Mouse (Mus musculus) cerebellum, adult (tissue): ENCODE data around the gene Gypa.

Source experiments
- ATAC-seq: cut with Nextera tagmentation; 2 replicates; pipeline ENCODE4 v1.9.2; 2017; ENCODE audit warnings: mild to moderate bottlenecking, moderate library complexity, mixed read lengths; ENCODE audit not compliant: insufficient number of reproducible peaks, low FRiP score, low TSS enrichment

Gene Gypa

DNA sequence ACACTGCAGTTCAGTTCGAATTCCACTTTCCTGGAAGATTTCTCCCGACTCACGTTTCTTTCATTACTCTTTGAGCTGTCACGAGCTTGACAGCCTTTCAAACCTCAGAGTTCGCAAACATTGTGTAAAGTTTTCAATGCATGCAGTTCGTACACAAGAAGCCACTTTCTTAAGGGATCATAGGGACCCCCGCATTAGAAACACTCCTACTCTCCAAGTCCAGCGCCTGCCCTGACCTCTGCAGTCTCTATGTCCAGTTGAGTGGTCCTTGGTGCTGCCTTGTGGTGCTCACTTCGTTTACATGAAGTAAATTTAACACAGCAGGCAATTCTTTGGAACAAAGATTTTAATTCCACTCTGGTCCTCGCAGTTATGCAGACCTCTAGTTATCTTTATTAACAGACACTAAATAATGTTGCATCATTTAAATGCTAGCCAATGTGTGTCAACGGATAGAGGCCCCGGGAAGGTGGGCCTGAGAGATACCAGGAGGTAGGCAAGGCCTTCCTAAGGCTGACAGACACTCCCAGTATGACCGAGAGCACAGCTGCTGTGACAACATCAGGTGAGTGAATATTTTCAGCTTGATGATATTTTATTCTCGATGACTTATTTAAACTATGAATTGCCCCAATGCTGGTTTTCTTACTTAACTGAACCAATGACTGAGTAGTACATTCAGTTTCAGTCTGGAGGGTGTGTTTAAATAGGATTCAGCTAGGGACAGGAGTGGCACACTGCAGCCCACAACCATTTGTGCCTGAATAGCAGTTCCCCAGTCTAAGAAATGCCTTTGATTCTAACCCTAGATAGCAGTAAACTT is at the start of gene Gypa:
Gene Gypa (plus strand): TSS at position 259 of the 823 bp plus-strand sequence.
- ATAC-seq = no peak

DNA sequence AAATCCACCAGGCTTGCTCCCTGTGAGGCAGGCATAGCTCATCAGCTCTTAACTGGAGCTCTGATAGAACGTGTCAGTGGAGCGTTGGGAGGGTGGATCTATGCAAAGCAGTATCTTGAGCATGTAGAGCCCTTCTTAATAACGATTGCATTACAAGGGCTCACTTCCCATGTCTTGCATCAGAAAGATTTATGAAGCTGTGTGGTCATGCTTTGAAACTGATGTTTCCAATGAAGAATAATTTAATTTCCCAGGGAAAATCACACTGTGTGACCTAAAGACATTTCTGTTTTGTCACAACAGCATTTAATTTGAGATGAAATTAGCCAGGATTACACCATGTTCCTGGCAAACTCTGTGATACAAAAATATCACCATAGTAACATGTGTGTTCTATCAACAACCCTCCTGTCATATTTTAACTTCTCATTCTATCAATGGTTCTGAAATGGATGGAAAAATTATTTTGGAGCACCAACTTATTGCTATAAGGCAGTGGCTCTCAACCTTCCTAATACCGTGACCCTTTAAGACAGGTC is 49.0 kb upstream of the Gypa start:
- no peak for ATAC-seq

DNA sequence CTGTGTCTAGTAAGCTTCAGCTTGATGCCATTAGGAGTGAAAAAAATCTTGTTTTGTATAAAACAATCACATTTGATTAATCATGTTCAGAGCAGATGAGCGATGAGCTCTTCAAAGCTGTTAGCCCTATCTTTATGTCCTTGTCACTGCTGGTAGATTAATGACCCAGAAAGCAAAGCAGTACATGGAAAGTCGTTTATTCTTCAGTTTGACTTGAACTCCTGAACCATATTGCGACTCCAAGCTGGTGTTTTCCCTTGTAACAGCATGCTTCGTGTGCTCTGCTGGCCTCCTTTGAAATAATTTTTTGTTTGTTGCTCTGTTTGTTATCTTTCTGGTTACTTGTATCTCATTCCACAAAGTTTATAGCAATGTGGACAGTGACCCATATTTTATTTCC is 46.4 kb upstream of the Gypa start:
- no peak for ATAC-seq

DNA sequence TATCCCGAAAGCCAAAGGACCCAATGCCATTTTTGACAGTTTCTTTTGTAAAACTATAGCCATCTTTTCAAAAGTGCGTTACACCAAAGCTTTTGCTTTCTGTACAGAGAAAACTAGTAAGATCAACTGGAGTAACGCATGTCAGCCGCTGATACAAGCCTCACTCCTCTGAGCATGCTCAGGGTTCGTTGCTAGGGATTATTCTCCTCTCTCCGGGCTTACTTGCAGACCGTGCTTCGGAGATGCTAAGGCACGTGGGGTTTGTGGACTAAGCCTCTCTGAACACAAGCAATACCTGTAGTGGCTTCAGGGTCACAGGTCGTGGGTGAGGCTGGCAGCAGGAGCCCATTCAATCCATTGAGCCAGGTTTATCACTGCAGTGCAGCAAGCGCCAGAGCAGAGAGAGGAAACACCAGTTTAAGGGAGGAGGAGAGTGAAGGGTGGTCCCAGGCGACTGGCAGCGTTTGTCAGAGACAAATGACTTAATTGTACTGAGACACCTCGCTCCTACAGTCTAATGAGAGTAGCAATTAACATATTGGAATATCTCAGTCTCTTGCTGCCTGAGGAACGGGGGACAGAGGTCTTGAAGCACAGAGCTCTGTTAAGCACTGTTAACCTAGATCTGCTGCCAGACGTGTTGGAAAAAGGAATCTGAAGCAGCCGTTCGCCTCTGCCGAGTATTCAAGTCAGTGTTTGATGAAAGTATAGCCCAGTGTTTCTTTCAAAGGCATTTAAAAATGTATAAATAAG is 41.5 kb upstream of the Gypa start:
- ATAC-seq = no peak

DNA sequence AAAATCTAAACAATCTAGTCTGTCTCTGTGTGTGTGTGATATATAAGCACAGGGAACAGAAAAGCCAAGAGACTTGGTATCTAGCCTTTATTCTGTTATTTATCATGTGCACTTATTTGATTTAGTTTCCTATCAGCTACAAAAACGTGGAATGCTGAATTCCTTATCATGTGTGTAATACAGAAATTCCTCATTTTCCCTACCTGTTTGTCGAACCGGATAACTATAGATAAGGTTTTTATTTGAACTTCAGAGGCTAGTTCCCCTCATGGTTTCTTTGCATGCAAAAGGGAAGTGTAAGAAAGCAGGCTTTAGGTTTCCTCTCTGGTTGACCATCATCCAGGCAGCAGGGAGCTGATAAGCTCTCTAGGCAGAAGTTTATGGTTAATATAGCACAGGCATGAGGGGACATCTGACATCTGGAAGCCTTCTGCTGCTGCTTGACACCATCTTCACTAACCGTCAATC is 30.1 kb upstream of the Gypa start:
- no peak for ATAC-seq

DNA sequence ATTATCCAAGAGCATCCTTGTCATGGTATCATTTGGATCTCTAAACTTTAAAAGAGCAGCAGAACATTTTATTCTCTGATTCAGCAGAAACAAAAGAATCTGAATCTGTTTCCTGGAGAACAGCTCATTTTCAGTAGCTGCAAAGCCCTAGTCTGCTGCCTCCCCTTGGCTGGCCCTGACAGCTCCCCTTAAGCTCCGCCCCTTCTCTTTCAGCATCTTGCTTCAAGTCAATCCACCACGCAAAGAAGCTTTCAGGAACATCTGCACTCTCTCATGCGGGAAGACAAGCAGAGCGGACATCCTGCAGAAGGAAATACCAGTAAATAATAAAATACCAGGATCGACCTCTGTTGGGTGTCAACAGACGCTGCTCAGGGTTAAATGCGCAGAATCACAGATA is 18.6 kb upstream of the Gypa start:
- ATAC-seq = no peak

DNA sequence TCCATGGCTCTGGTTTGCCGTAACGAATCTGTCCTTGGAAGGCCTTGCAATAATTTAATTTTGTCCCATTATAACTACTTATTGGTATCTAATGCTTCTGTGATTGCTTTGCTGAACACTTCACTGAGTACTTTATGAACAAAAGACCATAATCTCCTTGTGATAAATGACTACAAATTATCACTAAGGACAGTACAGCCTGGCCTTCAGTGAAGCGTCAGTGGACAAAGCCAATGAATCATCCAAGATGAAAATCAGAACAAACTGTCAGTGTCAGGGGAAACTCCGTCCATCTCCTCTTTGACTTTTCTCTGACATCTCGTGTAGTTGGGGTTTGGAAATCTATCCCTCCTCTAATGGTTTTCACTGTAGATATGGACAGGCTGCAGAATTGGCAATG is 15.4 kb upstream of the Gypa start:
- no peak for ATAC-seq

DNA sequence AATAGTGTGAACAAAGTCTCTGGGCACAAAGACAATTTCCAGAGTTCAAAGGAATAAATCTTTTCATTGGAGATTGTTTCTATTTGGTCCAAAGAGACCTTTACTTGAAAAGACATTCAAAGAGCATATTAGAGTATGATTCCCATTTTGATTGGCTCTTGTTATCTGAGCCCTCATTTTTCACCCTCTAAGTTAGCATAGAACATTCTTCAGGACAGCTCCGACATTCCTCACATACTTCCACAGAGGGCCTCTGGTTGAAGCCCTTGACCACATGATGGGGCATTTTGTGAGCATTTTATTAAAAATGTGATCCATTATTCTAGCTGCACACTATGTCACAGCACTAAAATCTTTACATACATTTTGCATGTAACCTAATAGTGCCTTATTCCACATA is 14.5 kb upstream of the Gypa start:
- no peak for ATAC-seq

DNA sequence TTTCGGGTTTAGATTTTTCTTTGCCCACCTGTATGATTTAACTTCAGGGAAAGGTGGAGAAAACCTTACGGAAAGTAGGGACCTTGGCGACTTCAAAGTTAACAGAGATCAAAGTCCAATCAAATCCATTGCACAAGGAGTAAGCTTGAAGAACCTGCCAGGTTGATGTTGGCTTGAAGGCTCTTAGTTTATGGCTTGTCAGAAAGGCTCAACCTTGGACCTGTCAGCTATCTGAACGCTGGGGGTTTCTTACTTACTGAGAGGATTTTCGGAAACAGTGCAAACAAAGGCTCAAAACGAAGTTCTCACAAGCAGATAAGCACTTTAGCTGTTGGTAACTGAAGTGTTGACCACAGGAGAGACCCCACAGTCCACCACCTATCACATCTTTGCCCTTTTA is 11.4 kb upstream of the Gypa start:
- no peak for ATAC-seq

DNA sequence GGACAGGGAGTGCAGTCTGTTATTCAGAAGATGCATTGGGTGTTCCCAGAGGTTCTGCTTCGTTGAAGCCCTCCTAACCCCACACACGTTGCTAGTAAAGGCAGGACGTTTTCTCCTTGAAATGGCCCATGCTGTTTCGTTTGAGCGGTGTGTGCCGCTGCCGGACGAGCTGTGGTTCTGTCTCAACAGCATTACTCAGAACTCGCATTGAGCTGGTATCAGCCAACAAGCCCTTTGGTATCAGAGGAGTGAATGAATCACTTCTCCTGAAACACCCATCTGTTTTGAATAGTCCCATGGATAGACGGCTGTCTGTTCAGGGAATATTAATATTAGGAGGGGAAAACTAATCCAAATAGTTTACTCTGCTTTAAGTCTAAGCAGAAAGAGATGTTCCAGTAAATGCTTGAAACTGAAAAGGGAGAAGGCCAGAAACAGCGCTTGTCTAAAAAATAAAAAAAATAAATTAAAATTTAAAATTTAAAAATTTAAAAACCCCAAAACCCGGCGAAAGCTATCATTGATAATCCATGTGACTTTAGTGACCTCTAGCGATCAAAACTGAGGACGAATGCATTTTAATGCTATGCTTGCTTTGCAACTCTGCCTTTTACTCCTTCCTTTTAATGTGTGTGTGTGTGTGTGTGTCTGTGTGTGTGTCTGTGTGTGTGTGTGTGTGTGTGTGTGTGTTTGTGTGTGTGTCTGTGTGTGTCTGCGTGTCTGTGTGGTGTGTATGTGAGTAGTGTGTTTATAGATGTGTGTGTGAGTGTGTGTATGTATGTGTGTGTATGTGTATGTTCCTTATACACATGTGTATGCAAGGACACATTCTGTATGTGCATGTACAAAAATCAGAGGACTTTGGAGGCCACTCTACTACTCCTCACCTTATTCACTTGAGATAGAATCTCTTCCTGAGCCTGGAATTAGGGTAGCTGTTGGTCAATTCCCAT is 10.5 kb upstream of the Gypa start:
- ATAC-seq = no peak

DNA sequence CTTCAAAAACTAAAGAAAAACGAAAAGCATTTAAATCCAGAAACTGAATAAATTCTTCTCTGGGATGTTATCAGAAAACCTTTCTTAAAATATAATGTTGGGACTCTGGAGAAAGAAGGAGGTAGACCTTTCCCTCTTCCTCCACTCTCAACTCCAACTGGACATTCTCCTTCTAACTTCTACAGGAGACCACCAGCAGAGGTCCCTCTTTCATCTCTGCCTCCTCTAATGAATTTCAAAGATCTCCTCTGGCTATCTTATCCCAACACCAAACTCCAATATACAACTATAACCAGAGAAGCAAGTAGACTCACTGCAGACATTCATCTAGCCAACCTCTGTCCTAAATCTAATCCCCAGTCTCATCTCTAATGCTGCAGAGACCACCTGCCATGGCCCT is 2.0 kb upstream of the Gypa start:
- no peak for ATAC-seq

DNA sequence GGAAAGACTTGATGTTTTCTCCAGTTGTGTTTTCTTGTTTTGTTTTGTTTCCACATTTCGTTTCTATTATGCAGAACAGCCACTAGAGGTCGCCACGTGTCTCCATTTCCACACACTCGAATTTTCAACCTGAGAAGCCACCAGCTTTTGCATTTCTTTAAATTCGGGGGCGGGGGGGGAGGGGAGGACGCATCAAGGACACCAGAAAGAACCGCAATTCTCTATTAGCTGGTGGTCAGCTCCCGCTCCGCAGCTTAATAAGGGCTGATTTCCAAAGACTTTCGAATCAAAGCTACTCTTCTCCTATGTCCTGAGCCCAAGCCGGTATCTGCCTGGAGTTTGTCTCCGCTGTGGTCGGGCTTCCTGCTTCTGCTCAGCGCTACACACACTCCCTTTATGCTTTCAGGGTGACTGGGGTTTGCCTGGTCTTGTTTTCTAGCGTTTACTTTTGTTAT is 567 bp upstream of the Gypa start:
- peak; percentile 92 for ATAC-seq

DNA sequence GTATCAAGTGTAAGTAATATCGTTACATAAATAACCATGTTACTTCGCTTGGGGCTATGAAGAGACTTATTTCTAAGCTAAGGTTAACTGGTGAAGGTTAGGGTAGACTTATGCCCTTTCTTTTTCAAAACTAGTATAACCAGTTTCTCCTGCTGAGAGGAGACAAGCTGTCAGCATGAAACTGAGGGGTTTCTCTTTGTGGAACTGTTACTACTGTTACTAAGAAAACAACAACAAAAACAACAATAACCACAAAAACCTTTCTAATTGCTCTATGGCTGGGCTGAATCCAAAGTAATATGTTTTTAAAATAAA is 722 bp downstream of the Gypa start:
- ATAC-seq = no peak

DNA sequence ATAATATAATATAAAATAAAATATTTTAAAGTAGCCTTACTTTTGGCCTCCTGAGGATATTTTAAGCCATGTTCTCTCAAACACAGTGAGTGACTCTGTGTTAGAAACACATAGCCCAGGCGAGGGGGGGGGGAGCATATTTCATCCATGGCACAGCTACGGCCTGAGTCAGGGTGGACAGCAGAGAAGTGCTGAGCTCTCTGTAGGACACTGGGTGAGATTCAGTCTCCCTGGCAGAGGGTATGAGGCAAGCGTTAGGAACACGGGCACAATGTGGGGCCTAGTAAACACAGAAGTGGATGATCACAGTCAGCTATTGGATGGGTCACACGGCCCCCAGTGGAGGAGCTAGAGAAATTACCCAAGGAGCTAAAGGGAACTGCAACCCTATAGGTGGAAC is 1.2 kb downstream of the Gypa start:
- ATAC-seq = no peak

DNA sequence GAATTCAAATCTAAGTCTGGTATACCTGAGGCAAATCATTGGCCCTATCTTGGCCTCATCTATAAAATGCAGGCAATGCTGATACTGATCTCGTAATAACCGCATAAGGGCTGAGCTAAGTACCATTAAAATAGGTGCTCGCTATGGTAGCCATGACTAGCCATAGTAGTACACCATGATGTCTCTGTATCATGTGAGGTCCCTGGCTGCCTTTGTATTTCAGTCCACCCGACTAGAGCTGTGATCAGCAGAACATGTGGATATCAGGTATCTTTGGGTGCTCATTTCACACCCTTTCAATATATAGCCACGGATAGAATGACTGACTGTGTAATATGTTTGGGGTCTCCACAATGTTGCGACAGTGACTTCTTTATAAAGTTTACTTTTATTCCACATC is 1.9 kb downstream of the Gypa start:
- no peak for ATAC-seq

DNA sequence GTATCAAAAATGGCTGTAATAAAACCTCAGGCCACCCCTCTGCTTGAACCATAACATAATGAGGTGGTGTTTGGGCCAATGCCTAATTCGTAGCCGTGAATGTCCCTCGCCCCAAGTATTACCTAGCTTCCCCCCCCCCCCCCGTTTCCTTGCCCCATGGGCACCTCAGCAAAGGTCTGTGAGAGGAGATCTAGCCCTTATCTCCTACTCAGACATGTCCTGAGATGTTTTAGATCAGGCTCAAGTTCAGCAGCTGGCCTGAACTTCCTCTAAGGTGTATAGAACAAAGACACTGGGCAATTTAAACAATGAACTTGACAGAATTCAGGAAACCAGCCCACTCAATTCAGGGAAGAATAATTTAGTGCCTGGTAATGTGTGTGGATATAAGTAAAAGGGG is 3.7 kb downstream of the Gypa start:
- no peak for ATAC-seq

DNA sequence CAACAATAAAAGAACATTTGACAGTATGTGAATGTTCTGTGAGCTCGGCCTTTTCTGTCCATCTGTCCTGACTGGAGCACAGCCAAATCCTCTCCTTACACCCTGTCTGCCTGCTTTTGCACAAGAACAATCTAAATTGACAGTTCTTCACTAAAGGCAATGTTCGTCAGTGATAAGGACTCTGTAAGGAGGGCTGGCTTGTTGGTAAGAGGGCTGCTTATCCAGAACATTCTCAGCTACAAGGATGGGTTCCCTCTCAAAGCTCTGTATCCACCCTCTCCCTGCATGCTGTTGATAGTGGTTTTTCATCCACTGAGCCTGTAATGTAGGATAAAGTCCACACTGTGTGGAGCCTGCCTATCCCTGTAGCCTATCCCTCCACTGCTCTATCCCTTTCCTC is 6.7 kb downstream of the Gypa start:
- no peak for ATAC-seq

DNA sequence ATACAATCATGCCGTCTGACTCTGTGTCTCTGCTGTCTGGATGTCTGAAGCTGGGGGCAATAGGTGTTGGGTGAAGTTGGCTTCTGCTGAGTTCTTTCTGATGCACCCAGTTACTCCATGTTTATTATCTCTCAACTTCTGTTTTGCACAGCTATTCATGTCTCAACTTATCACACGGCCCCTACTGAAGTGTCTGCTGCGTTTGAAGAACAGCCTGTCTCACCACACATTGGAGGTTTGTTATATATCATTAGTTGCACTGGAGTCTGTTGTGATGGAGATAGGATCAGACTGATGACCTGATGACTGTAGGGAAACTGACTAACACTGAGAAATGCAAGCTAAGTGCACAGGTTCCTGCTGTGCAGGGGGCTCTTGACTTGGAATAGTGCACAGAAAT is 7.2 kb downstream of the Gypa start:
- ATAC-seq = no peak

DNA sequence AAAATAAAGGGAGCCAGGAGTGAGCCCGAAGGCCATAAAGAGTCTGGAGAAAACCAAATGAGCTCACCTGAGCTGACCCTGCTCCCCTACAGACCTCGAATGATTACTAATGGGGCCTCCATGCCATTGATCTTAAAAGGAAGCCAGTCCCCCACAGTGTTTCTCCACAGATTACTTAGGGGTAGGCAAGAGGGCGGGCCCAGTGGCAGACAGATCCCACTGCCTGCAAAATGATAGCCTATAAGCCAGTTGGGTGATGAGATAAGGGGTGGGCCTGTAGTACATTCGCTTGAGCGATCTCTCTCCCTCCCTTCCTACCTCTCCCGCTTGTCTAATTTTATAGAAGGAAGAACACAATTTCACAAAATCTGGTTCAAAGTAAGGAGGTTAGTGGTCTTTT is 7.7 kb downstream of the Gypa start:
- no peak for ATAC-seq
